Mouse (Mus musculus) hindbrain, postnatal 0 days (tissue): ENCODE results near the gene Rarb. TPM values are rescaled to one million over a fixed set of nuclear protein-coding genes. Genes with fewer than 3 reads are reported as not detected.

Source experiments
- ATAC-seq: fragments of 200-750 bp; cut with Nextera tagmentation; 2 replicates; pipeline ENCODE4 v1.8.0; 2017; ENCODE audit warnings: mild to moderate bottlenecking, moderate TSS enrichment, moderate library complexity
- DNase-seq: peaks from one replicate; pipeline ENCODE4 v3.0.0-alpha.2; 2015; ENCODE audit warnings: low spot score
- H3K27ac ChIP-seq: fragments of 300-500 bp; sonication (generic); 2 replicates; pipeline ENCODE4 v1.5.1; 2014; ENCODE audit warnings: mild to moderate bottlenecking
- H3K27me3 ChIP-seq: fragments of 300-500 bp; sonication (generic); 2 replicates; pipeline ENCODE4 v1.6.1; 2014; ENCODE audit warnings: low read length, mixed read lengths; ENCODE audit not compliant: insufficient read depth
- H3K36me3 ChIP-seq: fragments of 300-500 bp; sonication (generic); 2 replicates; pipeline ENCODE4 v1.6.1; 2014; ENCODE audit warnings: low read length, mixed read lengths; ENCODE audit not compliant: insufficient read depth
- H3K4me1 ChIP-seq: fragments of 300-500 bp; sonication (generic); 2 replicates; pipeline ENCODE4 v1.6.1; 2014; ENCODE audit warnings: antibody characterized with exemption, low read length, mixed read lengths; ENCODE audit not compliant: insufficient read depth
- H3K4me2 ChIP-seq: fragments of 300-500 bp; sonication (generic); 2 replicates; pipeline ENCODE4 v1.6.1; 2014; ENCODE audit warnings: low read depth, mild to moderate bottlenecking, low read length, moderate library complexity, mixed read lengths
- H3K4me3 ChIP-seq: fragments of 300-500 bp; sonication (generic); 2 replicates; pipeline ENCODE4 v1.5.1; 2014; ENCODE audit warnings: low read length
- H3K9ac ChIP-seq: fragments of 300-500 bp; sonication (generic); replicated peaks from 2 replicates; pipeline ENCODE4 v1.6.1; 2014; ENCODE audit warnings: mild to moderate bottlenecking, low read length, moderate library complexity, mixed read lengths
- H3K9me3 ChIP-seq: fragments of 300-500 bp; sonication (generic); 2 replicates; pipeline ENCODE4 v1.6.1; 2016; ENCODE audit warnings: low read length, mixed read lengths
- CTCF ChIP-seq: IDR thresholded peaks from 2 replicates; pipeline ENCODE4 v1.5.1; 2016; ENCODE audit warnings: antibody characterized with exemption, control low read depth, low read depth
- WGBS: fragments of 180-500 bp; shearing (Covaris S2); extraction: QIAGEN DNeasy Blood & Tissue Kit; methylation state at CpG from one replicate; pipeline ENCODE4 v1.1.7; 2014; 5-methylcytosine and 5-hydroxymethylcytosine counted together
- polyA plus RNA-seq: library from polyadenylated mRNA; unstranded; fragments of >200 nt; fragmentation: Nextera tagmentation; extraction: Ambion mirVana; gene quantifications from 2 replicates; pipeline ENCODE4 v1.2.1, GENCODE M21; 2015
- total RNA-seq: library from RNA; depleted of rRNA; stranded (reverse); fragments of >200 nt; gene quantifications from 2 replicates; pipeline ENCODE4 v1.2.3, GENCODE M21; 2014

Rarb gene
- total and polyA plus RNA-seq, 2 experiments from 2014 or later, result 9.6 to 13.7 TPM

DNA sequence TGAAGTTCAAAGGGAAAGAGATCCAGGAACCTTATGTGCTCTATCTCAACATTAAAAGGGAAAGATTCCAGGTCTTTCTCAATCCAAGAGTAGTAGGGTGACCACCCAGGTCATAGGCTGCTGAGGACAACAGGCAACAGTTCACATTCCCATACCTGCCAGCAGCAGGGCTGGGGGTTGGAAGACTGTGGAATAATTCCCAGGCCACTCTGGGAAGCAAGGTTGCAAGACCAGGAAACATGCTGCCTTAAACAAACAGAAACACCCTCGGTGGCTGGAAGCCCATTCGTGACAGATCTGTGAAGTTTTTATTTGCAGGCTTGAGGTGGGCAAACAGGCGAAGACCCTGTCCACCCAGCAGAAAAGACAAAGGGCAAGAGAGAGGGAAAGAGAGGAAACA is 303.2 kb downstream of the Rarb start:
- Histone ChIP-seq H3K4me1 (no peaks in the 10 kb centered on the region; the same call in 1 of the 2 replicates), H3K27ac (no peak overlapping the region), H3K36me3 (no peaks in the 10 kb centered on the region), H3K4me3 (no peak overlapping the region), H3K9me3 (no peaks in the 10 kb centered on the region), H3K27me3 (no peaks in the 10 kb centered on the region), H3K4me2 (no peak overlapping the region), H3K9ac (no peak overlapping the region)
- DNase-seq, result no peak
- WGBS, result 69% methylated on average over 3 of the region's 3 CpGs
- no peak for ATAC-seq
- TF ChIP-seq CTCF, result no peak

DNA sequence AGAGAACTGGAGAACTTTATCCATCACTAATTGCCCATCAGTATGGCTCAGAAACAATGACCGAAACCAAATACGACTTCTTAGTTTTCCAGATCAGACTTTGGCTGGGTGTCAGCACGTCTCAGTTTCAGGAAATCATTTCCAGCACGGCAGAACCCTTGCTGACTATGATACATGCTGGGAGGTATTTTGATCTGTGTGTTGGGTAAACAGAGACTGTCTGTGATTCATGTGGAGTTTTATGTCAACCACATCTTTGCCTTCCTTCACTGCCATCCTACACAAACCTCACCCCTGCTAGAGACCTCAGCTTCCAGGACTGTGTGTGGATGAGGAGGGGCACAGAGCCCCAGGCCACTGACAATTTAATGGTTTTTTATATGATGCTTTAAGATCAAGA is 308.4 kb downstream of the Rarb start:
- no peak for DNase-seq
- H3K9ac ChIP-seq, result no peak overlapping the region
- no peak for ATAC-seq
- WGBS, result 48% methylated on average over 4 of the region's 4 CpGs
- no peak for TF ChIP-seq CTCF
- no peak overlapping the region for H3K4me3 ChIP-seq
- H3K36me3 ChIP-seq, result no peaks in the 10 kb centered on the region
- H3K27ac ChIP-seq, result no peak overlapping the region
- H3K4me2 ChIP-seq, result no peak overlapping the region
- no peaks in the 10 kb centered on the region for H3K4me1 ChIP-seq
- H3K9me3 ChIP-seq, result no peaks in the 10 kb centered on the region
- H3K27me3 ChIP-seq, result no peaks in the 10 kb centered on the region

DNA sequence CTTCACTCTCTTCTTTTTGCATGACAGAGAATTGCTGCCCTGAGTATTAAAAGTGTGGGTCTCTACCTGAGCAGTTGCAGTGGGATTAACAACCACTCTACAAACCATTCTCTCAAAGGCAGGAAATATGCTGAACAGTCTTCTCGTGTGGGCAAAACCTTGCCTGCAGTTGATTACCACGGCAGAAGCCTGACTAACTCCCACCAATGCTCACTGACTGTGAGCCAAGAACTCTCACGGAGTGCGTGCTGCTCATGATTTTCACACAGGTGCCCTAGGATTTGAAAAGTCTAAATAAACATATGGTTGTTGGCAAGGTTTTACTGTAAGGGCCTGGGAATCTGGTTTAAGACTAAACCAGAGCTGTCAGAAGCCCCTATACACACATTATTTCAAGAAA is 309.1 kb downstream of the Rarb start:
- TF ChIP-seq CTCF, result no peak
- 51% methylated on average over 4 of the region's 4 CpGs for WGBS
- Histone ChIP-seq H3K9ac (no peak overlapping the region), H3K4me1 (no peaks in the 10 kb centered on the region), H3K4me2 (no peak overlapping the region), H3K27ac (no peak overlapping the region), H3K27me3 (no peaks in the 10 kb centered on the region), H3K36me3 (no peaks in the 10 kb centered on the region), H3K4me3 (no peak overlapping the region), H3K9me3 (no peaks in the 10 kb centered on the region)
- ATAC-seq (no peak), DNase-seq (no peak)

DNA sequence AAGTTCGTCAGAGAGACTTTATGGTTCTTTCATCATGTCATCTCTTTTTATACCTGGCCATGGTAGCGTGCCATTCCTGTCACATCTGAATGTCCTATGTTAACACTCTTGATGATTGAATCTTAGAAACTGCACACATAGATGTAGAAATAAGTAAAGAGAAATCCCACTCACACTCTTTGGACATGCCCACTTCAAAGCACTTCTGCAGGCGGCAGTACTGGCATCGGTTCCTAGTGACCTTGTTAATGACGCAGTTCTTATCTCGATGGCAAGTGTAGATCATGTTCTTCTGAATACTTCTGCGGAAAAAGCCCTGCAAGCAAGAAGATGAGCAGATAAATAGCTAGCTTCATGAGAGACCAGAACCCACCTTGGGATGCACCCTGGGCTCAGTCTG is 310.2 kb downstream of the Rarb start:
- Histone ChIP-seq H3K27ac (no peak overlapping the region), H3K4me2 (no peak overlapping the region), H3K4me1 (no peaks in the 10 kb centered on the region), H3K9ac (no peak overlapping the region), H3K27me3 (no peaks in the 10 kb centered on the region), H3K9me3 (no peaks in the 10 kb centered on the region), H3K36me3 (no peaks in the 10 kb centered on the region), H3K4me3 (no peak overlapping the region)
- no peak for DNase-seq
- no peak for TF ChIP-seq CTCF
- 94% methylated on average over 7 of the region's 7 CpGs for WGBS
- ATAC-seq, result no peak

DNA sequence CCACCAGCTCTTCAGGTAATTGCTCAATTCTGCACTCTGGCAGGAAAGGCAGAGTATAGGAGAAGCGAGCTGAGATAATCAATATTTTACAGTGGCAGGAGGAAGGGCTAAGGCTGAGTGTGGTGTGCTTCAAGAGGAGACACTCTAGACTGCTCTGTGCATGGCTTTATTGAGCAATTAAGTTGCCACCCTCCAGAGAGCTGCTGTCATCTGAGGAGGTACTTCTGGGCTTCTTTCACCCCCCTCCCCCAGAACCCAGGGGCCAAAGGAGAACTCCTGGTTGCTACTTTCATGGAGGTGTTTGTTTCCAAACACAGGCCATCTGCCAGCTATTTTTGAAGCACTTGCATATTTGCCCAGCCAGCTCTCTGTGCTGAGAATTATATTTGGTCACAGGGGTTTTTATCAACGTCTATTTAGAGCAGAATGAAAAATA is 321.7 kb downstream of the Rarb start:
- no peak overlapping the region for H3K9ac ChIP-seq
- DNase-seq (peak; percentile 40), ATAC-seq (no peak)
- TF ChIP-seq CTCF, result no peak
- H3K27me3 ChIP-seq, result no peaks in the 10 kb centered on the region
- 39% methylated on average over 2 of the region's 2 CpGs for WGBS
- no peak overlapping the region for H3K4me3 ChIP-seq
- H3K27ac ChIP-seq, result no peak overlapping the region
- no peaks in the 10 kb centered on the region for H3K4me1 ChIP-seq
- no peak overlapping the region for H3K4me2 ChIP-seq
- H3K9me3 ChIP-seq, result no peaks in the 10 kb centered on the region
- H3K36me3 ChIP-seq, result no peaks in the 10 kb centered on the region

DNA sequence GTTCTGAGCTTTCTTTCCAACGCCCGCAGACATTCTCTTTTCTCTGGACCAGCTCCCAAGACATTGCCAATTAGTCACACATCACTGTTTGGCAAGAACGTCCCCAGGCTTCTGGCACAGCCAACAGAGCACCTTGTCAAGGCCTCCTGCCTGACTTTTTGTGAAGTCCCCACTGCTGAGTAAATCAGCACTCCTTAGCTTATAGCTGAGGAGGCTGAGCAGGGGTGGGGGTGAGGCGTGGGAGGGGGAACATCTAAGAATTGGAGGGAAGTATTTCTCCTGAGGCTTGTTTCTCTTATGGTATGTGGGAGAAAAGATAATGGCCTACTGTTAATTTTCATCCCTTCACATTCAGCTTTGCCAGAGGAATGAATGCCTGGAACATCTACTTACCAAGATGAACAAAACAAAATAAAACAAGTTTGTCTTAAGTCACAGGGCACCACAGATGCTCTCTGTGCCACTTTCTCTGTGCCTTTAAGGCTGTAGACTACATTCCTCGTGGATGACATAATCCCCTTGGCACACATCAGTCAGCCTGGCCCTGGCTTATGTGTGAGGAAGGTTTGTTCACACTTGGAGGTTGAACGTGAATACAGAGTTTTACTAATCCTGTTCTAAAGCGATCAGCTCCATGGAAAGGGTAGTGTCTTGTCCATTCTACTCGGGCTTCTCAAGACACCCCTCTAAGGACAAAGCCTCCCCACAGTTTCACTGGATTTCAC is 335.1 kb downstream of the Rarb start:
- H3K27ac ChIP-seq, result no peak overlapping the region
- 27% methylated on average over 8 of the region's 8 CpGs for WGBS
- DNase-seq (peak; percentile 42), ATAC-seq (peak; percentile 76)
- H3K36me3 ChIP-seq, result no peaks in the 10 kb centered on the region
- no peaks in the 10 kb centered on the region for H3K9me3 ChIP-seq
- H3K4me3 ChIP-seq, result no peak overlapping the region
- no peaks in the 10 kb centered on the region for H3K4me1 ChIP-seq
- no peak overlapping the region for H3K4me2 ChIP-seq
- TF ChIP-seq CTCF, result no peak
- H3K27me3 ChIP-seq, result no peaks in the 10 kb centered on the region
- H3K9ac ChIP-seq, result no peak overlapping the region

DNA sequence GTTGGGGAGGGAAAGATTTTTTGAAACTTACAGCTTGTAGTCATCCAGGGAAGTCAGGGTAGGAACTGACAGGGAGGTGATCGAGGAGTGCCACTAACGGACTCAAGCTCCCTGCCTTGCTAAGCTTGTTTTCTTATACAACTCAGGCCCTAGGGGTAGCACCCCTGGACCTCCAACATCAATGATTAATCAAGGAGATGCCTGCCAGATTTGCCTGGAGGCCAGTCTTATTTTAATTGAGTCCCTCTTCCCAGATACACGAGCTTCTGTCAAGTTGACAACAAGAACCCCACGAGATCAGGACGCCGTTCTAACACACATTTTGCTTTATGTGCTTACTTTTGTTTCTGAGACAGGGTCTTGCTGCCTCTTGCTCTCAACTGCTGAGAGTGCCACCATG is 338.3 kb downstream of the Rarb start:
- TF ChIP-seq CTCF, result no peak
- Histone ChIP-seq H3K27ac (no peak overlapping the region), H3K9me3 (no peaks in the 10 kb centered on the region), H3K4me3 (no peak overlapping the region), H3K4me2 (no peak overlapping the region), H3K9ac (no peak overlapping the region), H3K36me3 (no peaks in the 10 kb centered on the region), H3K4me1 (no peaks in the 10 kb centered on the region), H3K27me3 (no peaks in the 10 kb centered on the region)
- 51% methylated on average over 6 of the region's 6 CpGs for WGBS
- ATAC-seq (no peak), DNase-seq (no peak)
